Mouse (Mus musculus) neural tube, embryonic 11.5 days (tissue): ENCODE measurements at regions not wholly inside any gene's neighbourhood (a gene's known extent, or its start where the extent isn't known, plus 50 kb on each side); places are given as distances from the start of the nearest gene placed in this dataset.

Experiments used
- ATAC-seq: fragments of 200-750 bp; cut with Nextera tagmentation; 2 replicates; pipeline ENCODE4 v1.8.0; 2017; ENCODE audit warnings: moderate number of reproducible peaks, mild to moderate bottlenecking, moderate TSS enrichment, moderate library complexity; ENCODE audit not compliant: insufficient read depth, low FRiP score, low TSS enrichment
- DNase-seq: peaks from one replicate; pipeline ENCODE4 v3.0.0-alpha.2; 2015; ENCODE audit warnings: low spot score
- H3K27ac ChIP-seq: fragments of 300-500 bp; sonication (generic); 2 replicates; pipeline ENCODE4 v1.5.1; 2014; ENCODE audit warnings: low read depth, mild to moderate bottlenecking, low read length
- H3K27me3 ChIP-seq: fragments of 300-500 bp; sonication (generic); 2 replicates; pipeline ENCODE4 v1.6.1; 2014; ENCODE audit warnings: mild to moderate bottlenecking, low read length, mixed read lengths; ENCODE audit not compliant: control insufficient read depth, insufficient read depth
- H3K36me3 ChIP-seq: fragments of 300-500 bp; sonication (generic); 2 replicates; pipeline ENCODE4 v1.6.1; 2014; ENCODE audit warnings: mild to moderate bottlenecking, low read length, moderate library complexity, mixed read lengths; ENCODE audit not compliant: control insufficient read depth, insufficient read depth
- H3K4me1 ChIP-seq: fragments of 300-500 bp; sonication (generic); 2 replicates; pipeline ENCODE4 v1.6.1; 2014; ENCODE audit warnings: low read length, mixed read lengths; ENCODE audit not compliant: control insufficient read depth, insufficient read depth
- H3K4me2 ChIP-seq: fragments of 300-500 bp; sonication (generic); 2 replicates; pipeline ENCODE4 v1.6.1; 2014; ENCODE audit warnings: low read depth, mild to moderate bottlenecking, moderate library complexity
- H3K4me3 ChIP-seq: fragments of 300-500 bp; sonication (generic); 2 replicates; pipeline ENCODE4 v1.5.1; 2014; ENCODE audit warnings: low read depth, low read length
- H3K9ac ChIP-seq: fragments of 300-500 bp; sonication (generic); 2 replicates; pipeline ENCODE4 v1.6.1; 2014; ENCODE audit warnings: mild to moderate bottlenecking, low read length
- H3K9me3 ChIP-seq: fragments of 300-500 bp; sonication (generic); 2 replicates; pipeline ENCODE4 v1.6.1; 2016; ENCODE audit warnings: low read length; ENCODE audit not compliant: control insufficient read depth
- whole genome bisulfite sequencing: fragments of 180-500 bp; shearing (Covaris S2); extraction: QIAGEN DNeasy Blood & Tissue Kit; methylation state at CpG from one replicate; pipeline ENCODE4 v1.1.7; 2014; 5-methylcytosine and 5-hydroxymethylcytosine counted together

GRCm38 (mm10) chr17:47208886-47209585, 159.7 kb upstream of the Mrps10 start:
- DNase-seq, result no peak
- no peak overlapping the region for H3K4me3 ChIP-seq
- WGBS, result 82% methylated on average over 16 of the region's 16 CpGs

GRCm38 (mm10) chr17:47207471-47207870, 161.2 kb upstream of the Mrps10 start:
- H3K9me3 ChIP-seq, result no peaks in the 10 kb centered on the region
- H3K4me3 ChIP-seq, result no peak overlapping the region
- H3K4me1 ChIP-seq, result no peaks in the 10 kb centered on the region
- 98% methylated on average over 4 of the region's 4 CpGs for WGBS
- no peak overlapping the region for H3K4me2 ChIP-seq
- no peak overlapping the region for H3K9ac ChIP-seq
- no peaks in the 10 kb centered on the region for H3K36me3 ChIP-seq
- no peak for ATAC-seq
- no peak for DNase-seq
- H3K27ac ChIP-seq, result no peak overlapping the region
- no peaks in the 10 kb centered on the region for H3K27me3 ChIP-seq

More at GRCm38 (mm10) chr17:47208886-47209585, 159.7 kb upstream of the Mrps10 start:
- H3K27me3 ChIP-seq, result no peaks in the 10 kb centered on the region
- no peak overlapping the region for H3K4me2 ChIP-seq
- no peaks in the 10 kb centered on the region for H3K36me3 ChIP-seq
- ATAC-seq, result no peak
- no peaks in the 10 kb centered on the region for H3K4me1 ChIP-seq
- no peak overlapping the region for H3K9ac ChIP-seq
- no peak overlapping the region for H3K27ac ChIP-seq
- no peaks in the 10 kb centered on the region for H3K9me3 ChIP-seq

DNA sequence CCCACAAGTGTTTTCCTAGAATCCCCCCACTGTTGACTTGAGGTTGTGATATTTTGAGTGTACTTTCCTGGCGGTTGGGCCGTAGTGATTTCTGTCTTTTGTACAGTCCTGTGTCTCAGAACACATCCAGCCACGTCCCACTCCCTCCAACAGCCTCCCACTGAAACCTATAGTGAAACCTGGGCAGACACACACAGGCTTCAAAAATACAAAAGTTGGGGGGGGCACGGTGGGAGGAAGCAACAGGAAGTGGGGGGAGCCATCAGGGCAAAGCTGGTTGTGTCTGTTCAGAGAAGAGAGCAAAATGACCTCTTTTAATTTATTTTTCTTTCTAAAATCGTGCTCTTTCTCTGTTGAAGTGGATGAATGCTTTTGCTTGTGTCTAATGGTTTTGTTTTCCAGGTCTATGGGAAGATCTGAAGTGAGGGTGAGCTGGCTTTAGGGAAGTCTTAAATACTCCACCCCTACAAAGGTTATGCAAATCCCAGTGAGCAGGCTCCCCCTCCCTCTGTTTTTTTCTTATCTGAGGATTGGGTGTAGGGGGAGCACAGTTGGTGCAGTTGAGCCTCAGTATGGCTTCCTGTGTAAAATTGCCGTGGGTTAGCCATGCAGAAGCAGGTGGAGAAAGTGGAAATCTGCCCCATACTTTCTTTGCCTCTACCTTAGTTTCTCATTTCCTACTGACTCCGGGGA, 164.1 kb upstream of the Mrps10 start:
- H3K36me3 ChIP-seq, result no peaks in the 10 kb centered on the region
- DNase-seq (no peak), ATAC-seq (no peak)
- no peaks in the 10 kb centered on the region for H3K9me3 ChIP-seq
- WGBS, result 82% methylated on average over 7 of the region's 7 CpGs
- H3K27ac ChIP-seq, result no peak overlapping the region
- no peaks in the 10 kb centered on the region for H3K4me1 ChIP-seq
- H3K4me3 ChIP-seq, result no peak overlapping the region
- no peak overlapping the region for H3K9ac ChIP-seq
- no peak overlapping the region for H3K4me2 ChIP-seq
- H3K27me3 ChIP-seq, result no peaks in the 10 kb centered on the region

DNA sequence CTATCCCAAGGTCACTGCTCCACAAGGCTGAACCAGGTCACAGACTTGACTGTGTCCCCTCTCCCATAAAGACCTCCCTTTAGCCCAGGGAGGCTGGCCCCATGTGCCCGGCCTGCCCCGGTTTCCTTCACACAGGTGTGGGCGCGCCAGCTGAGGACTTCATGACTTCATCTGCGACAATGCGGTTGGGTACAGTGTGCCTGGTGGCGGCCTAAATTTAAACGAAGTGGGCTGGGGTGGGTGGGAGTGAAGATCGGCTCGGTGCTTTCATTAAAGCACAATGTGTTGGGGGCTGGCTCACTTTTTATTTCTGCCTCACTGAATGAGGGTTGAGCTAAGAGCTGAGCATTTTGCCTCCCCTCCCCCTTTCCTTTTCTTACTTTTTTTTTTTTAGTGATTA, 169.5 kb upstream of the Mrps10 start:
- Histone ChIP-seq H3K4me2 (no peak overlapping the region), H3K9ac (no peak overlapping the region), H3K4me3 (no peak overlapping the region), H3K9me3 (no peaks in the 10 kb centered on the region), H3K27me3 (no peaks in the 10 kb centered on the region), H3K36me3 (no peaks in the 10 kb centered on the region), H3K4me1 (no peaks in the 10 kb centered on the region), H3K27ac (no peak overlapping the region)
- ATAC-seq, result no peak
- WGBS, result 83% methylated on average over 10 of the region's 10 CpGs
- DNase-seq, result no peak

GRCm38 (mm10) chr17:47197957-47198356, 170.7 kb upstream of the Mrps10 start:
- WGBS, result 68% methylated on average over 7 of the region's 7 CpGs
- H3K27me3 ChIP-seq, result no peaks in the 10 kb centered on the region

DNA sequence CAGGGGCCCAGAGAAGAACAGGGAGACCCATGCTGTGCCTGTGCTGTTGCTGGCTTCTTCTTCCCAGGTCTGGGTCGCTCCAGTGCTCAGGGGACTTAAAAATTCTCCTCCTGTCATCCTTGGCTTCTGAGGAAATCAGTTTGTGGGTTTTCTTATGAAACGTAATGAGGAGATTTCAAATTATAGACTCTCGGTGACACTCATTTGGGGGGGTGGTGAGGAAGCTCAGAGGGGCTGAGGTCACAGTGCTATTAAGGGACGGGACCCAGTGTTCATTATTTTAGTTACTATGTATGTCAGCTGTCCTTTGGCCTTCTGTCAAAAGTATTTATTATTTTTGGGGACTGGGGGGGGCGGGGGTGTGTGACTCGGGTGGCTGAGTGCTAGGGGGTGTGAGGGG, 171.7 kb upstream of the Mrps10 start:
- ATAC-seq (no peak), DNase-seq (no peak)
- no peak overlapping the region for H3K4me2 ChIP-seq

More at GRCm38 (mm10) chr17:47197957-47198356, 170.7 kb upstream of the Mrps10 start:
- ATAC-seq (no peak), DNase-seq (no peak)
- Histone ChIP-seq H3K4me1 (no peaks in the 10 kb centered on the region), H3K4me2 (no peak overlapping the region), H3K36me3 (no peaks in the 10 kb centered on the region), H3K9me3 (no peaks in the 10 kb centered on the region), H3K9ac (no peak overlapping the region), H3K27ac (no peak overlapping the region), H3K4me3 (no peak overlapping the region)

GRCm38 (mm10) chr17:47195981-47196380, 172.7 kb upstream of the Mrps10 start:
- WGBS, result 78% methylated on average over 7 of the region's 7 CpGs
- Histone ChIP-seq H3K4me3 (no peak overlapping the region), H3K27ac (no peak overlapping the region), H3K27me3 (no peaks in the 10 kb centered on the region), H3K9me3 (no peaks in the 10 kb centered on the region), H3K4me2 (no peak overlapping the region), H3K4me1 (no peaks in the 10 kb centered on the region), H3K9ac (no peak overlapping the region), H3K36me3 (no peaks in the 10 kb centered on the region)
- DNase-seq, result no peak
- ATAC-seq, result no peak

More for the DNA sequence above, 171.7 kb upstream of the Mrps10 start:
- Histone ChIP-seq H3K27ac (no peak overlapping the region), H3K4me1 (no peaks in the 10 kb centered on the region), H3K9ac (no peak overlapping the region), H3K36me3 (no peaks in the 10 kb centered on the region), H3K27me3 (no peaks in the 10 kb centered on the region), H3K4me3 (no peak overlapping the region), H3K9me3 (no peaks in the 10 kb centered on the region)
- WGBS, result 65% methylated on average over 6 of the region's 6 CpGs

DNA sequence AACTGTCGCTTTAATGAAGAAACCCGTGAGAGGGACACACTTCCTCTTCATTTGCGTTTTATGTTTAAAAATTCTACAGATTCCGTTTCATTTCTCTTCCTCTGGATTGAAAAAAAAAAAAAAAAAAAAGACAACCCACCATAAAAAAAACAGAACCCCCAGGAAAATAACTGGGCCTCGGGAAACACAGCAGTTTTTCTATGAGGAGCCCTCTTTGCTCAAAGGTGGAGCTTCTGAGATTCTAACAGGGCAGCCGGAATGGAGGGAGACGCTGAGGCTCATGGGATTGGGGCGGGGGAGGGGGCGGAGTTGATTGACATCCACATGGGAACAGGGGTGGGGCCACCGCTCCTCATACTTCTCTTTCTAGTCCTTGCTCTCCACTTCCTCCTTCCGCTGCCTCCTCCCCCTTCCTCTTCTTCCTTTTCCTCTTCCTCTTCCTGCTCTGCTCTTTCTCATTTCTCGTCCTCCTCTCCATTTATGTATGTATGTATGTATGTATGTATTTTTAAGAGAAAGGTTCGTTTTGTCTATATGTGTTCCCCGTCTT, 174.1 kb upstream of the Mrps10 start:
- no peak for DNase-seq
- Histone ChIP-seq H3K27ac (no peak overlapping the region), H3K9me3 (no peaks in the 10 kb centered on the region), H3K27me3 (no peaks in the 10 kb centered on the region), H3K4me1 (no peaks in the 10 kb centered on the region), H3K36me3 (no peaks in the 10 kb centered on the region), H3K4me2 (no peak overlapping the region), H3K9ac (no peak overlapping the region), H3K4me3 (no peak overlapping the region)
- no peak for ATAC-seq
- 94% methylated on average over 14 of the region's 14 CpGs for WGBS

- Histone ChIP-seq H3K27me3 (no peaks in the 10 kb centered on the region), H3K4me3 (no peak overlapping the region), H3K9me3 (no peaks in the 10 kb centered on the region), H3K27ac (no peak overlapping the region), H3K36me3 (no peaks in the 10 kb centered on the region), H3K9ac (no peak overlapping the region), H3K4me1 (no peaks in the 10 kb centered on the region), H3K4me2 (no peak overlapping the region)
- WGBS, result 91% methylated on average over 3 of the region's 3 CpGs
- ATAC-seq, result no peak
- no peak for DNase-seq
Measured at GRCm38 (mm10) chr17:47191416-47191815, 177.3 kb upstream of the Mrps10 start.
